Mouse (Mus musculus): ENCODE measurements at regions not wholly inside any gene's neighbourhood (a gene's known extent, or its start where the extent isn't known, plus 50 kb on each side); places are given as distances from the start of the nearest gene placed in this dataset.

GRCm38 (mm10) chr12:70563446-70563845 is 110.6 kb downstream of the Tmx1 start:
- WGBS (ENCODE audit: insufficient replicate concordance): 61% methylated on average over 4 of the region's 4 CpGs
- no peak for ATAC-seq (ENCODE audit: low read depth)

GRCm38 (mm10) chr12:70575665-70576064 is 122.8 kb downstream of the Tmx1 start:
- Histone ChIP-seq H3K4me3 (ENCODE audit: low read depth, low read length) (no peak overlapping the region), H3K9me3 (replicated peaks; ENCODE audit: control insufficient read depth, low read length) (no peaks in the 10 kb centered on the region), H3K4me1 (ENCODE audit: control insufficient read depth, low read depth, low read length) (no peaks in the 10 kb centered on the region), H3K27me3 (ENCODE audit: control insufficient read depth, insufficient read depth, low read depth, low read length) (no peaks in the 10 kb centered on the region), H3K27ac (ENCODE audit: low read length) (no peak overlapping the region), H3K9ac (ENCODE audit: low read depth, low read length) (no peak overlapping the region), H3K4me2 (ENCODE audit: low read depth, low read length) (no peak overlapping the region), H3K36me3 (ENCODE audit: control insufficient read depth, insufficient read depth) (no peaks in the 10 kb centered on the region)
- no peak for ATAC-seq (ENCODE audit: low read depth)
- WGBS (ENCODE audit: insufficient replicate concordance): 40% methylated on average over 7 of the region's 7 CpGs

More at GRCm38 (mm10) chr12:70563446-70563845, 110.6 kb downstream of the Tmx1 start:
- no peaks in the 10 kb centered on the region for H3K27me3 ChIP-seq (ENCODE audit: control insufficient read depth, insufficient read depth, low read depth, low read length)
- no peak overlapping the region for H3K4me2 ChIP-seq (ENCODE audit: low read depth, low read length)
- H3K36me3 ChIP-seq (ENCODE audit: control insufficient read depth, insufficient read depth): no peaks in the 10 kb centered on the region
- no peaks in the 10 kb centered on the region for H3K9me3 ChIP-seq (replicated peaks; ENCODE audit: control insufficient read depth, low read length)
- no peak overlapping the region for H3K27ac ChIP-seq (ENCODE audit: low read length)
- no peaks in the 10 kb centered on the region for H3K4me1 ChIP-seq (ENCODE audit: control insufficient read depth, low read depth, low read length)
- H3K9ac ChIP-seq (ENCODE audit: low read depth, low read length): no peak overlapping the region
- no peak overlapping the region for H3K4me3 ChIP-seq (ENCODE audit: low read depth, low read length)

- H3K4me1 ChIP-seq (ENCODE audit: control insufficient read depth, low read depth, low read length): no peaks in the 10 kb centered on the region
- no peaks in the 10 kb centered on the region for H3K27me3 ChIP-seq (ENCODE audit: control insufficient read depth, insufficient read depth, low read depth, low read length)
- no peak overlapping the region for H3K9ac ChIP-seq (ENCODE audit: low read depth, low read length)
- no peak for ATAC-seq (ENCODE audit: low read depth)
- H3K36me3 ChIP-seq (ENCODE audit: control insufficient read depth, insufficient read depth): no peaks in the 10 kb centered on the region
- H3K27ac ChIP-seq (ENCODE audit: low read length): no peak overlapping the region
- no peak overlapping the region for H3K4me3 ChIP-seq (ENCODE audit: low read depth, low read length)
- H3K9me3 ChIP-seq (replicated peaks; ENCODE audit: control insufficient read depth, low read length): no peaks in the 10 kb centered on the region
- H3K4me2 ChIP-seq (ENCODE audit: low read depth, low read length): no peak overlapping the region
- WGBS (ENCODE audit: insufficient replicate concordance): 45% methylated on average over 4 of the region's 4 CpGs
These were observed 124.9 kb downstream of the Tmx1 start for GRCm38 (mm10) chr12:70577769-70578168.

- Histone ChIP-seq H3K27ac (ENCODE audit: low read length) (no peak overlapping the region), H3K27me3 (ENCODE audit: control insufficient read depth, insufficient read depth, low read depth, low read length) (no peaks in the 10 kb centered on the region), H3K4me1 (ENCODE audit: control insufficient read depth, low read depth, low read length) (no peaks in the 10 kb centered on the region), H3K9me3 (replicated peaks; ENCODE audit: control insufficient read depth, low read length) (no peaks in the 10 kb centered on the region), H3K9ac (ENCODE audit: low read depth, low read length) (no peak overlapping the region), H3K4me3 (ENCODE audit: low read depth, low read length) (no peak overlapping the region), H3K4me2 (ENCODE audit: low read depth, low read length) (no peak overlapping the region), H3K36me3 (ENCODE audit: control insufficient read depth, insufficient read depth) (no peaks in the 10 kb centered on the region)
- 65% methylated on average over 8 of the region's 8 CpGs for WGBS (ENCODE audit: insufficient replicate concordance)
- ATAC-seq (ENCODE audit: low read depth): no peak
These were observed 126.5 kb downstream of the Tmx1 start for GRCm38 (mm10) chr12:70579328-70579905.

GRCm38 (mm10) chr12:70586181-70586580 is 133.3 kb downstream of the Tmx1 start:
- Histone ChIP-seq H3K4me2 (ENCODE audit: low read depth, low read length) (no peak overlapping the region), H3K9ac (ENCODE audit: low read depth, low read length) (no peak overlapping the region), H3K4me1 (ENCODE audit: control insufficient read depth, low read depth, low read length) (no peaks in the 10 kb centered on the region), H3K9me3 (replicated peaks; ENCODE audit: control insufficient read depth, low read length) (no peaks in the 10 kb centered on the region), H3K27me3 (ENCODE audit: control insufficient read depth, insufficient read depth, low read depth, low read length) (no peaks in the 10 kb centered on the region), H3K4me3 (ENCODE audit: low read depth, low read length) (no peak overlapping the region), H3K27ac (ENCODE audit: low read length) (no peak overlapping the region), H3K36me3 (ENCODE audit: control insufficient read depth, insufficient read depth) (no peaks in the 10 kb centered on the region)
- WGBS (ENCODE audit: insufficient replicate concordance): 56% methylated on average over 2 of the region's 2 CpGs
- no peak for ATAC-seq (ENCODE audit: low read depth)

GRCm38 (mm10) chr12:70588234-70588633 is 135.3 kb downstream of the Tmx1 start:
- no peaks in the 10 kb centered on the region for H3K9me3 ChIP-seq (replicated peaks; ENCODE audit: control insufficient read depth, low read length)
- H3K4me2 ChIP-seq (ENCODE audit: low read depth, low read length): no peak overlapping the region
- H3K9ac ChIP-seq (ENCODE audit: low read depth, low read length): no peak overlapping the region
- no peak for ATAC-seq (ENCODE audit: low read depth)
- no peaks in the 10 kb centered on the region for H3K27me3 ChIP-seq (ENCODE audit: control insufficient read depth, insufficient read depth, low read depth, low read length)
- 55% methylated on average over 3 of the region's 3 CpGs for WGBS (ENCODE audit: insufficient replicate concordance)
- H3K36me3 ChIP-seq (ENCODE audit: control insufficient read depth, insufficient read depth): no peaks in the 10 kb centered on the region
- no peaks in the 10 kb centered on the region for H3K4me1 ChIP-seq (ENCODE audit: control insufficient read depth, low read depth, low read length)
- no peak overlapping the region for H3K27ac ChIP-seq (ENCODE audit: low read length)
- no peak overlapping the region for H3K4me3 ChIP-seq (ENCODE audit: low read depth, low read length)

GRCm38 (mm10) chr12:70589315-70589742 is 136.4 kb downstream of the Tmx1 start:
- H3K4me1 ChIP-seq (ENCODE audit: control insufficient read depth, low read depth, low read length): no peaks in the 10 kb centered on the region
- no peak overlapping the region for H3K4me3 ChIP-seq (ENCODE audit: low read depth, low read length)
- H3K36me3 ChIP-seq (ENCODE audit: control insufficient read depth, insufficient read depth): no peaks in the 10 kb centered on the region
- 59% methylated on average over 2 of the region's 2 CpGs for WGBS (ENCODE audit: insufficient replicate concordance)
- no peak overlapping the region for H3K4me2 ChIP-seq (ENCODE audit: low read depth, low read length)
- H3K27ac ChIP-seq (ENCODE audit: low read length): no peak overlapping the region
- no peak for ATAC-seq (ENCODE audit: low read depth)
- H3K9ac ChIP-seq (ENCODE audit: low read depth, low read length): no peak overlapping the region
- H3K27me3 ChIP-seq (ENCODE audit: control insufficient read depth, insufficient read depth, low read depth, low read length): no peaks in the 10 kb centered on the region
- H3K9me3 ChIP-seq (replicated peaks; ENCODE audit: control insufficient read depth, low read length): no peaks in the 10 kb centered on the region

GRCm38 (mm10) chr12:70590456-70591050 is 137.7 kb downstream of the Tmx1 start:
- no peak overlapping the region for H3K27ac ChIP-seq (ENCODE audit: low read length)
- no peak for ATAC-seq (ENCODE audit: low read depth)
- 63% methylated on average over 12 of the region's 12 CpGs for WGBS (ENCODE audit: insufficient replicate concordance)
- no peaks in the 10 kb centered on the region for H3K27me3 ChIP-seq (ENCODE audit: control insufficient read depth, insufficient read depth, low read depth, low read length)
- no peak overlapping the region for H3K9ac ChIP-seq (ENCODE audit: low read depth, low read length)
- no peak overlapping the region for H3K4me2 ChIP-seq (ENCODE audit: low read depth, low read length)
- H3K4me3 ChIP-seq (ENCODE audit: low read depth, low read length): no peak overlapping the region
- H3K9me3 ChIP-seq (replicated peaks; ENCODE audit: control insufficient read depth, low read length): no peaks in the 10 kb centered on the region
- no peaks in the 10 kb centered on the region for H3K4me1 ChIP-seq (ENCODE audit: control insufficient read depth, low read depth, low read length)
- H3K36me3 ChIP-seq (ENCODE audit: control insufficient read depth, insufficient read depth): no peaks in the 10 kb centered on the region

- H3K36me3 ChIP-seq (ENCODE audit: control insufficient read depth, insufficient read depth): no peaks in the 10 kb centered on the region
- no peaks in the 10 kb centered on the region for H3K27me3 ChIP-seq (ENCODE audit: control insufficient read depth, insufficient read depth, low read depth, low read length)
- no peak overlapping the region for H3K9ac ChIP-seq (ENCODE audit: low read depth, low read length)
- no peaks in the 10 kb centered on the region for H3K4me1 ChIP-seq (ENCODE audit: control insufficient read depth, low read depth, low read length)
- no peak overlapping the region for H3K4me2 ChIP-seq (ENCODE audit: low read depth, low read length)
- H3K9me3 ChIP-seq (replicated peaks; ENCODE audit: control insufficient read depth, low read length): no peaks in the 10 kb centered on the region
- no peak for ATAC-seq (ENCODE audit: low read depth)
- WGBS (ENCODE audit: insufficient replicate concordance): 69% methylated on average over 4 of the region's 4 CpGs
- no peak overlapping the region for H3K4me3 ChIP-seq (ENCODE audit: low read depth, low read length)
- H3K27ac ChIP-seq (ENCODE audit: low read length): no peak overlapping the region
These were observed 139.9 kb downstream of the Tmx1 start for GRCm38 (mm10) chr12:70592821-70593220.

All from liver, embryonic 16.5 days (tissue).